Mouse (Mus musculus): ENCODE results near the gene Rhot1. TPM values are rescaled to one million over a fixed set of nuclear protein-coding genes. Genes with fewer than 3 reads are reported as not detected.

Gene Rhot1
- 10 to 100 TPM; 57.2 to 60.7 TPM for total RNA-seq (2021)
- 38.7 and 69.5 TPM in 2 replicates for polyA plus RNA-seq (2012; rRNA removed)
- long read RNA-seq, full-length matches to known transcripts: 42 of 109 reads
- long read RNA-seq, partial matches to known transcripts: 20 of 109 reads
- long read RNA-seq, other reads (novel, unspliced or antisense): 47 of 109 reads

DNA sequence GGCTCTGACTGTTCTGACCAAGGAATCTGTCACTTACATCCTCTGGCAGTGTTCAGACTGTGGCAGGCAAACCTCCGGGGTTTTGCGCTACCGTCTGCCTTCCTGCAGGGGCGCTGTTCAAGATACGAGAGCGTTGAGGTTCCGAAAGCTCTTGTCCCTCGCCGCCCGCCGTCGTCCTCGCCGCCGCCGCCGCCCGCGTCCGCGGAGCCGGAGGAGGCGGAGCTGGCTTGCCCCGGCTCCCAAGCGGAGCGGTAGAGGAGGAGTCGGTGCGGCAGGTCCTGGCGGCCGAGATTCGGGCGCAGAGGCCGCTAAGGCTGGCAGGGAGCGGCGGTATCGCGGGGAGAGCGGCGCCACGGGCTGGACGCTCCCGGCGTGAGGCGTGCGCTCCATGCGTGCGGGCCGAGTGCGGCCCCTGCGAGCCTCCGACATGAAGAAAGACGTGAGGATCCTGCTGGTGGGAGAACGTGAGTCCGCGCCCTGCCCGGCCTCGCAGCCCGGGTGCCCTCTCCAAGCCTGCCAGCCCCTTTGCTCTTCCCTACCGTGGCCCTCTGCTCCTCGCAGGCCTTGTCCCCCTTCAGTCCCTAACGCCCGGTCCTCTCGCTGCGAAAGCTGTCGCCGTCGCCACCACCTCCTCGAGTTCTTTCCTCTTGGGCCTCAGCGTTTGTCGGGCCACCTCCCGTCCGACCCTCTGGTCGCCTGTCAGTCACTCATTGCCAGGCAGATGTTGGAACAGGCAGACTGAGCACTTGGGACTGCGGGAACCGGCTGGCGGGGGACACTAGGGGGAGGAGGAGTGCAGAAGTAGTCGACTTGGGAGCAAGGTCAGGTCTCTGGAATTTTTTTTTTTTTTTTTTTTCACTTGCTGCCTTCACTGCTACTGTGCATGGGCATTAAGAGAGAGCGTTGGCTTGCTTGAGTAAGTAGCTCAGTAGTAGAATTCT is at the start of gene Rhot1:
Gene Rhot1, plus strand, starts transcription at position 160 of the 941 bp plus-strand sequence.
- Histone ChIP-seq H3K4me3 (peak within 1 kb of the TSS; percentile 79), H3K4me1 (ENCODE audit: control insufficient read depth, insufficient read depth, low read length) (peaks cover 1% of the 10 kb centered on the region; the same call in 1 of the 2 replicates), H3K79me2 (replicated peaks; ENCODE audit: control insufficient read depth, insufficient read depth, low read length) (peaks cover 3% of the 10 kb centered on the region), H3K27ac (peak within 1 kb of the TSS; percentile 97), H3K27me3 (ENCODE audit: control insufficient read depth, insufficient read depth, low read length) (no peaks in the 10 kb centered on the region), H3K9ac (ENCODE audit: low read depth, low read length) (peak within 1 kb of the TSS; percentile 96), H3K36me3 (ENCODE audit: control insufficient read depth, insufficient read depth, low read length) (peaks cover 7% of the 10 kb centered on the region; the same call in 1 of the 2 replicates)
- intact Hi-C loops (cut with DNase I): loop anchor here (2.0 to 5.0 kb wide), 2 partner anchors 122 to 167 kb away; no protein-coding TSS in a partner anchor
- peak; percentile 97 to 99 for DNase-seq
- TF ChIP-seq CTCF (IDR thresholded peaks at IDR 0.05) (peak; percentile 99), POLR2A (IDR thresholded peaks at IDR 0.05; ENCODE audit: insufficient read depth, low read depth, low read length) (peak; percentile 73), EP300 (IDR thresholded peaks at IDR 0.05; ENCODE audit: insufficient read depth, low read depth, low read length) (0 out of 2 replicates have a peak, but pooled peaks have one; percentile 54)
- WGBS: under 1% methylated on average over 78 of the region's 78 CpGs

DNA sequence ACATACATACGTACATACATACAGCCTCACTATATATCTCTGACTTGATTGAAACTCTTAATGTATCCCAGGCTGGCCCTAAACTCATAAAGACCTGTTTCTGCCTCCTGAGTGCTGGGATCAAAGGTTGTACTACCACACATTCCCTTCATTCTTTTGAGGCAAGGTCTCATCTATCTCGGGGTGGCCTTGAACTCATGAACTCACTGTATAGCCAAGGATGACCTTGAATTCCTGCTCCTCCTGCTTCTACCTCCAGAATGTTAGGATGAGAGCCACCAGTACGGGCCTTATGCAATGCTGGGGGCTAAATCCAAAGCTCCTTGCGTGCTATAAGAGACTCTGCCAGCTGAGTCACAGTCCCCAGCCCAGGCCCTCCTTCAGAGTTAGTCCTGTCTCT is 47.8 kb upstream of the Rhot1 start:
- H3K36me3 ChIP-seq (ENCODE audit: control insufficient read depth, insufficient read depth, low read length): no peaks in the 10 kb centered on the region
- WGBS: 76% methylated on average over 4 of the region's 4 CpGs
- no peak overlapping the region for H3K4me3 ChIP-seq
- no peak for DNase-seq
- TF ChIP-seq CTCF (IDR thresholded peaks at IDR 0.05) (no peak), EP300 (IDR thresholded peaks at IDR 0.05; ENCODE audit: insufficient read depth, low read depth, low read length) (no peak), POLR2A (IDR thresholded peaks at IDR 0.05; ENCODE audit: insufficient read depth, low read depth, low read length) (no peak)
- H3K9ac ChIP-seq (ENCODE audit: low read depth, low read length): no peak overlapping the region
- H3K27me3 ChIP-seq (ENCODE audit: control insufficient read depth, insufficient read depth, low read length): no peaks in the 10 kb centered on the region
- H3K79me2 ChIP-seq (replicated peaks; ENCODE audit: control insufficient read depth, insufficient read depth, low read length): no peaks in the 10 kb centered on the region
- intact Hi-C loops (cut with DNase I): no loop called here
- H3K27ac ChIP-seq: no peak overlapping the region
- H3K4me1 ChIP-seq (ENCODE audit: control insufficient read depth, insufficient read depth, low read length): no peaks in the 10 kb centered on the region; the same call in 1 of the 2 replicates

DNA sequence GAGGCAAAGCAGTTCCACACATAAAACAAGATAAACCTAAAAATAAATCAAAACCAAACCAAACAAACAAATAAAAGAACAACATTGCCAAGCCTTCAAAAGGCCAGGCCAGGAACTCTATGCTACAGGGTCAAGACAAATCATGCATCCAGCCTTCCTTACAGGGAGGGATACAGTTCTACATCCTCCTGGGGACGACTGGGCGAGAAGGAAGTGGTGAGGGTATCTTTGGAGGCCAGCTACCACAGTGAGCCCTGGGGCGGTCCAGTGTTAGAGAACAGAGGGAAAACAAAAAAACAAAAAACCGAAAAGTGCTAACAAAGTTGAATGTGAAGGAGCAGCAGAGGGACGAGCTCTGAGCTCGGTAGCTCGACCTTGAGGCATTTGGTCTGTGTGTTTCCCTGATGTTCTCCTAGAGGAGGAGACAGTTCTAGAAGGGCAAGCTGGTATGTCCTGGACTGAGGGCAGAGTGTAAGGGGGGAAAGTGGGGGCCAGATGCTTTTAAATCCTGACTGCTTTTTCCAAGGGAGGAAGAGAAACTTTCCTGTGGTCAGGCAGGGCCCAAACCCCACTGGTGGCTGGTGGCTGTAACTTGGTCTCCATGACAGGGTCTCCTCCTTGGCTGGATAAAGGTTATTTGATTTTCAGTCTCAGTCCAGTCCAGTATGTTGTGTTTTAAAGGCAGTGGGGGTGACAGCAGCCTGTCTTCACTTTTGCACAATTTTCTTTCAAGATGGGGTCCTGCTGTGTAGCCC is 45.3 kb upstream of the Rhot1 start:
- no peak for TF ChIP-seq CTCF (IDR thresholded peaks at IDR 0.05)
- TF ChIP-seq EP300 (IDR thresholded peaks at IDR 0.05; ENCODE audit: insufficient read depth, low read depth, low read length): no peak
- no peak for TF ChIP-seq POLR2A (IDR thresholded peaks at IDR 0.05; ENCODE audit: insufficient read depth, low read depth, low read length)
- H3K36me3 ChIP-seq (ENCODE audit: control insufficient read depth, insufficient read depth, low read length): no peaks in the 10 kb centered on the region
- 63% methylated on average over 7 of the region's 7 CpGs for WGBS
- no peak overlapping the region for H3K27ac ChIP-seq
- H3K4me3 ChIP-seq: no peak overlapping the region
- DNase-seq: no peak
- intact Hi-C loops (cut with DNase I): no loop called here
- no peaks in the 10 kb centered on the region for H3K4me1 ChIP-seq (ENCODE audit: control insufficient read depth, insufficient read depth, low read length)
- H3K79me2 ChIP-seq (replicated peaks; ENCODE audit: control insufficient read depth, insufficient read depth, low read length): no peaks in the 10 kb centered on the region
- H3K9ac ChIP-seq (ENCODE audit: low read depth, low read length): no peak overlapping the region
- no peaks in the 10 kb centered on the region for H3K27me3 ChIP-seq (ENCODE audit: control insufficient read depth, insufficient read depth, low read length)

DNA sequence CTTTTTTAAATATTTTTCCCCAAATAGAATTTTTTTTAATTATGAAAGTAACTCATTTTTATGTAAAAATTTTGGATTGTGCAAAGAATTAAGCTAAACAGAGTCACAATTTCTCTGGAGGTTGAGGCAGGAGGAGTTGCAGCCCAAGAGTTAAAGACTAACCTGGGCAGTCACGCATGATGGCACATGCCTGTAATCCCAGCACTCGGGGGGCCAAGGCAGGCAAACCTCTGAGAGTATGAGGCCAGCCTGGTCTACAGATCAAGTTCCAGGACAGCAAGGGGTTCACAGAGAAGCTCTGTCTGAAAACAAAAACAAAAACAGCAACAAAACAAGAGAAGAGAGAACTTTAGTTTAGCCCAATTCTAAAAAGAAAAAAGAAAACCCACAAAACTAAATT is 44.6 kb upstream of the Rhot1 start:
- TF ChIP-seq POLR2A (IDR thresholded peaks at IDR 0.05; ENCODE audit: insufficient read depth, low read depth, low read length) (no peak), CTCF (IDR thresholded peaks at IDR 0.05) (no peak), EP300 (IDR thresholded peaks at IDR 0.05; ENCODE audit: insufficient read depth, low read depth, low read length) (no peak)
- intact Hi-C loops (cut with DNase I): no loop called here
- no peaks in the 10 kb centered on the region for H3K79me2 ChIP-seq (replicated peaks; ENCODE audit: control insufficient read depth, insufficient read depth, low read length)
- H3K36me3 ChIP-seq (ENCODE audit: control insufficient read depth, insufficient read depth, low read length): no peaks in the 10 kb centered on the region
- no peak overlapping the region for H3K27ac ChIP-seq
- no peak for DNase-seq
- no peaks in the 10 kb centered on the region for H3K27me3 ChIP-seq (ENCODE audit: control insufficient read depth, insufficient read depth, low read length)
- no peaks in the 10 kb centered on the region; the same call in 1 of the 2 replicates for H3K4me1 ChIP-seq (ENCODE audit: control insufficient read depth, insufficient read depth, low read length)
- 78% methylated on average over 2 of the region's 2 CpGs for WGBS
- H3K9ac ChIP-seq (ENCODE audit: low read depth, low read length): no peak overlapping the region
- no peak overlapping the region for H3K4me3 ChIP-seq

DNA sequence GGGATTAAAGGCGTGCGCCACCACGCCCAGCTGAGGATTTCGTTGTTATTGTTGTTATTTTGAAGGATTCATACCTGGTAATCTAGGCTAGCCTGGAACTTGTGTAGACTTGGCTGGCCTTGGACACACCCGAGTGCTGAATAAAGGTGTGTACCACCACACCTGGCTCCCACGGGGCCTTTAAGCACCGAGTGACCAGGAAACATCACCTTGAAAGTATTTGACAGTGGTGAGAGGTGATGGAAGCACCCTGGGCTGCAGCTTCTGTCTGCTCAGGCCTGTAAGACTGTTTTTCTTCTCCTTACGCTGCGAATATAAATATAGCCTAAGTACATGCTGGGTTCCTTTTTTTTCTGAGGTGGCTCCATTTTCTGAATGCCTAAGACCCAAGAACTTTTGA is 40.7 kb upstream of the Rhot1 start:
- Histone ChIP-seq H3K4me3 (no peak overlapping the region), H3K36me3 (ENCODE audit: control insufficient read depth, insufficient read depth, low read length) (no peaks in the 10 kb centered on the region), H3K27ac (no peak overlapping the region; the same call in 1 of the 2 replicates), H3K27me3 (ENCODE audit: control insufficient read depth, insufficient read depth, low read length) (no peaks in the 10 kb centered on the region), H3K9ac (ENCODE audit: low read depth, low read length) (no peak overlapping the region), H3K79me2 (replicated peaks; ENCODE audit: control insufficient read depth, insufficient read depth, low read length) (no peaks in the 10 kb centered on the region), H3K4me1 (ENCODE audit: control insufficient read depth, insufficient read depth, low read length) (peaks cover 7% of the 10 kb centered on the region)
- intact Hi-C loops (cut with DNase I): no loop called here
- DNase-seq: no peak
- TF ChIP-seq CTCF (IDR thresholded peaks at IDR 0.05) (no peak), EP300 (IDR thresholded peaks at IDR 0.05; ENCODE audit: insufficient read depth, low read depth, low read length) (no peak)
- WGBS: 87% methylated on average over 9 of the region's 9 CpGs

All from heart, adult 2 months (tissue).